Mouse (Mus musculus) CH12.LX (cell line): ENCODE data around the gene Fam217b. TPM values are rescaled to one million over a fixed set of nuclear protein-coding genes. Genes with fewer than 3 reads are reported as not detected.

ENCODE experiments used
- DNase-seq: peaks from one replicate; pipeline ENCODE4 v3.0.0-alpha.2; 2013; ENCODE audit errors: extremely low read depth
- H3K27ac ChIP-seq: 2 replicates; pipeline ENCODE4 v1.5.1; 2012; ENCODE audit warnings: low read depth, mild to moderate bottlenecking, control low read depth, moderate library complexity; ENCODE audit not compliant: insufficient read depth
- H3K27me3 ChIP-seq: replicated peaks from 2 replicates; pipeline ENCODE3; 2012; ENCODE audit warnings: inconsistent platforms
- H3K36me3 ChIP-seq, 2 experiments: replicated peaks in 1 of 2; 2 replicates each; pipeline versions ENCODE3 to v1.6.1; 2012; ENCODE audit warnings: inconsistent platforms in 1 of 2, low read length in 1 of 2, mild to moderate bottlenecking in 1 of 2, mixed read lengths in 1 of 2, moderate library complexity in 1 of 2; ENCODE audit not compliant: control insufficient read depth in 1 of 2, insufficient read depth in 1 of 2
- H3K4me1 ChIP-seq, 2 experiments: 2 replicates each; pipeline ENCODE4 v1.6.1; 2012; ENCODE audit warnings: inconsistent platforms in 1 of 2, moderate library complexity in 1 of 2; ENCODE audit not compliant: insufficient read depth in 2 of 2, control insufficient read depth in 1 of 2
- H3K4me2 ChIP-seq: 2 replicates; pipeline ENCODE4 v1.6.1; 2012; ENCODE audit warnings: low read depth, mild to moderate bottlenecking, control low read depth; ENCODE audit not compliant: poor library complexity, insufficient read depth, severe bottlenecking
- H3K4me3 ChIP-seq, 3 experiments: fragments of 150-350 bp in 1 of 3; sonication (generic) in 1 of 3; replicated peaks in 1 of 3; 2 replicates each; pipeline versions ENCODE3 to v1.5.1; 2011 to 2012; ENCODE audit warnings: low read depth in 2 of 3, low read length in 2 of 3, mild to moderate bottlenecking in 2 of 3, moderate library complexity in 2 of 3, control low read depth in 1 of 3, improper control_type of control experiment in 1 of 3, inconsistent platforms in 1 of 3, mixed read lengths in 1 of 3; ENCODE audit not compliant: poor library complexity in 1 of 3
- H3K79me2 ChIP-seq: replicated peaks from 2 replicates; pipeline ENCODE4 v1.6.1; 2012; ENCODE audit warnings: mild to moderate bottlenecking, moderate library complexity; ENCODE audit not compliant: control insufficient read depth, poor library complexity, insufficient read depth, severe bottlenecking; ENCODE audit errors: extremely low read depth
- H3K9ac ChIP-seq: 2 replicates; pipeline ENCODE4 v1.6.1; 2012; ENCODE audit warnings: low read depth, mild to moderate bottlenecking, control low read depth, moderate library complexity; ENCODE audit not compliant: insufficient read depth
- H3K9me3 ChIP-seq: replicated peaks from 2 replicates; pipeline ENCODE3; 2012; ENCODE audit warnings: low read length, inconsistent platforms, mixed read lengths
- BHLHE40 ChIP-seq: IDR thresholded peaks from 2 replicates; pipeline ENCODE4 v1.6.1; 2011; ENCODE audit warnings: mild to moderate bottlenecking, low read depth, low read length, improper control_type of control experiment
- CHD1 ChIP-seq: IDR thresholded peaks from 2 replicates; pipeline ENCODE4 v1.6.1; 2012; ENCODE audit warnings: low read depth, low read length, improper control_type of control experiment, inconsistent platforms
- CTCF ChIP-seq, 2 experiments: IDR thresholded peaks in 1 of 2; conservative IDR thresholded peaks in 1 of 2; 2 replicates each; pipeline ENCODE4 v1.5.1; 2011 to 2012; ENCODE audit warnings: low read depth in 2 of 2, low read length in 2 of 2, improper control_type of control experiment in 1 of 2, inconsistent platforms in 1 of 2, mild to moderate bottlenecking in 1 of 2, moderate library complexity in 1 of 2
- EP300 ChIP-seq: IDR thresholded peaks from 2 replicates; pipeline ENCODE4 v1.6.1; 2011; ENCODE audit warnings: low read length, improper control_type of control experiment
- ETS1 ChIP-seq: conservative IDR thresholded peaks from 2 replicates; pipeline ENCODE4 v1.6.1; 2012; ENCODE audit warnings: low read depth, mild to moderate bottlenecking, inconsistent platforms, low read length, improper control_type of control experiment, moderate library complexity
- IRF4 ChIP-seq: IDR thresholded peaks from 2 replicates; pipeline ENCODE4 v1.6.1; 2014; ENCODE audit warnings: low read depth, mild to moderate bottlenecking, inconsistent platforms, low read length, improper control_type of control experiment
- JUN ChIP-seq: IDR thresholded peaks from 2 replicates; pipeline ENCODE4 v1.6.1; 2011; ENCODE audit warnings: low read depth, mild to moderate bottlenecking, low read length, improper control_type of control experiment, moderate library complexity; ENCODE audit not compliant: insufficient read depth
- JUND ChIP-seq: conservative IDR thresholded peaks from 2 replicates; pipeline ENCODE4 v1.6.1; 2011; ENCODE audit warnings: low read depth, low read length, improper control_type of control experiment
- MAFK ChIP-seq: IDR thresholded peaks from 2 replicates; pipeline ENCODE4 v1.6.1; 2011; ENCODE audit warnings: low read length, improper control_type of control experiment; ENCODE audit not compliant: insufficient replicate concordance
- MAX ChIP-seq: IDR thresholded peaks from 2 replicates; pipeline ENCODE4 v1.6.1; 2011; ENCODE audit warnings: low read length, improper control_type of control experiment
- MAZ ChIP-seq: IDR thresholded peaks from 2 replicates; pipeline ENCODE4 v1.6.1; 2012; ENCODE audit warnings: low read depth, mild to moderate bottlenecking, inconsistent platforms, low read length, improper control_type of control experiment, moderate library complexity
- MEF2A ChIP-seq: IDR thresholded peaks from 2 replicates; pipeline ENCODE4 v1.6.1; 2014; ENCODE audit warnings: low read depth, mild to moderate bottlenecking, inconsistent platforms, low read length, improper control_type of control experiment, borderline replicate concordance
- MXI1 ChIP-seq: IDR thresholded peaks from 2 replicates; pipeline ENCODE4 v1.6.1; 2011; ENCODE audit warnings: mild to moderate bottlenecking, low read depth, low read length, improper control_type of control experiment
- NELFE ChIP-seq: IDR thresholded peaks from 2 replicates; pipeline ENCODE4 v1.6.1; 2011; ENCODE audit warnings: low read depth, low read length, improper control_type of control experiment
- NRF1 ChIP-seq: IDR thresholded peaks from 2 replicates; pipeline ENCODE4 v1.6.1; 2014; ENCODE audit warnings: low read depth, mild to moderate bottlenecking, inconsistent platforms, low read length, improper control_type of control experiment, moderate library complexity
- PAX5 ChIP-seq: IDR thresholded peaks from 2 replicates; pipeline ENCODE4 v1.6.1; 2012; ENCODE audit warnings: low read length, inconsistent platforms, mixed read lengths
- POLR2A ChIP-seq: IDR thresholded peaks from 2 replicates; pipeline ENCODE4 v1.6.1; 2011; ENCODE audit warnings: low read depth, mild to moderate bottlenecking, improper control_type of control experiment, low read length
- RAD21 ChIP-seq: IDR thresholded peaks from 2 replicates; pipeline ENCODE4 v1.6.1; 2011; ENCODE audit warnings: low read depth, mild to moderate bottlenecking, low read length, improper control_type of control experiment, moderate library complexity
- RCOR1 ChIP-seq: conservative IDR thresholded peaks from 2 replicates; pipeline ENCODE4 v1.6.1; 2012; ENCODE audit warnings: low read depth, mild to moderate bottlenecking, inconsistent platforms, low read length, improper control_type of control experiment
- SIN3A ChIP-seq: IDR thresholded peaks from 2 replicates; pipeline ENCODE4 v1.6.1; 2012; ENCODE audit warnings: low read length, improper control_type of control experiment, inconsistent platforms
- SMC3 ChIP-seq: IDR thresholded peaks from 2 replicates; pipeline ENCODE4 v1.6.1; 2011; ENCODE audit warnings: low read depth, low read length, improper control_type of control experiment
- TBP ChIP-seq: conservative IDR thresholded peaks from 2 replicates; pipeline ENCODE4 v1.6.1; 2011; ENCODE audit warnings: low read depth, low read length, improper control_type of control experiment
- UBTF ChIP-seq: IDR thresholded peaks from 2 replicates; pipeline ENCODE4 v1.6.1; 2012; ENCODE audit warnings: low read depth, mild to moderate bottlenecking, inconsistent platforms, low read length, improper control_type of control experiment, moderate library complexity
- USF1 ChIP-seq: IDR thresholded peaks from 2 replicates; pipeline ENCODE4 v1.6.1; 2014; ENCODE audit warnings: low read depth, mild to moderate bottlenecking, inconsistent platforms, low read length, improper control_type of control experiment
- ZC3H11A ChIP-seq: IDR thresholded peaks from 2 replicates; pipeline ENCODE4 v1.6.1; 2012; ENCODE audit warnings: low read depth, mild to moderate bottlenecking, inconsistent platforms, low read length, improper control_type of control experiment
- ZKSCAN1 ChIP-seq: IDR thresholded peaks from 2 replicates; pipeline ENCODE4 v1.6.1; 2012; ENCODE audit warnings: low read depth, inconsistent platforms, low read length, improper control_type of control experiment, borderline replicate concordance
- ZMIZ1 ChIP-seq: IDR thresholded peaks from 2 replicates; pipeline ENCODE4 v1.6.1; 2012; ENCODE audit warnings: low read depth, mild to moderate bottlenecking, inconsistent platforms, low read length, improper control_type of control experiment
- dilution Hi-C: fragments of 300-500 bp; cut with MboI; formaldehyde crosslinking; loops from 2 replicates; pipeline ENCODE4 v1.14.3; 2020; ENCODE audit warnings: low sequenced_read_pairs; ENCODE audit not compliant: extremely low pct_unique_long_range_greater_than_20kb, extremely low pct_ligation_motif_present
- in situ Hi-C: fragments of 300-500 bp; cut with MboI; formaldehyde crosslinking; loops from 3 replicates; pipeline ENCODE4 v1.14.3; 2019; ENCODE audit warnings: low sequenced_read_pairs, low pct_ligation_motif_present, low pct_unique_long_range_greater_than_20kb, mixed read lengths
- polyA plus RNA-seq: library from polyadenylated mRNA; unstranded; fragments of >175 nt; gene quantifications from 2 replicates; pipeline ENCODE4 v1.2.1, GENCODE M21; 2012; ENCODE audit warnings: low read depth; ENCODE audit not compliant: insufficient read length
- total RNA-seq, 2 experiments: library from RNA; depleted of rRNA; stranded (reverse); fragments of 300-350 nt in 1 of 2; fragments of >200 nt in 1 of 2; gene quantifications; 2 replicates each; pipeline ENCODE4 v1.2.3; 2012 to 2014

The Fam217b gene
- total and polyA plus RNA-seq, 3 experiments = 0.05 to 0.08 TPM; not detected in 1

- peak overlapping the region; percentile 69 for H3K4me2 ChIP-seq
- no peaks in the 10 kb centered on the region for H3K36me3 ChIP-seq
- 0 out of 2 replicates have a peak overlapping the region, but pooled peaks have one; percentile 38 for H3K9ac ChIP-seq
- H3K9me3 ChIP-seq = peaks cover 25% of the 10 kb centered on the region
- in situ Hi-C loops = no loop called here
- H3K4me1 ChIP-seq = peaks cover 0 to 3% of the 10 kb centered on the region in 2 experiments; a peak in 1 of 4 replicates
- peak; percentile 15 for DNase-seq
- H3K79me2 ChIP-seq = no peaks in the 10 kb centered on the region
- H3K4me3 ChIP-seq = peak overlapping the region in 1 of 3 experiments; percentile 30
- no peak overlapping the region for H3K27ac ChIP-seq
- no peak for TF ChIP-seq MXI1
- no peak for TF ChIP-seq SIN3A
- TF ChIP-seq NELFE = no peak
- peak; percentile 32; the same call in 1 of the 2 replicates for TF ChIP-seq ETS1
- TF ChIP-seq MAZ = 0 out of 2 replicates have a peak, but pooled peaks have one; percentile 34
- TF ChIP-seq TBP = 0 out of 2 replicates have a peak, but pooled peaks have one; percentile 25
- no peak for TF ChIP-seq UBTF
- peak; percentile 54; the same call in 1 of the 2 replicates for TF ChIP-seq MAFK
- no peak for TF ChIP-seq JUN
- peak; percentile 69 for TF ChIP-seq NRF1
- no peak for TF ChIP-seq ZC3H11A
- TF ChIP-seq USF1 = no peak
- no peak for TF ChIP-seq POLR2A
- no peak for TF ChIP-seq CTCF (conservative IDR thresholded peaks at IDR 0.05 in 1 of 2, IDR thresholded peaks at IDR 0.05 in 1 of 2; ENCODE audit: low read depth in 2 of 2, low read length in 2 of 2)
- TF ChIP-seq PAX5 = no peak
- TF ChIP-seq RAD21 = no peak
- no peak for TF ChIP-seq SMC3
- peak; percentile 74 for TF ChIP-seq IRF4
- TF ChIP-seq ZMIZ1 = no peak
- TF ChIP-seq EP300 = peak; percentile 58
- no peak for TF ChIP-seq MAX
- 0 out of 2 replicates have a peak, but pooled peaks have one; percentile 38 for TF ChIP-seq MEF2A
- TF ChIP-seq JUND = no peak
- TF ChIP-seq ZKSCAN1 = no peak
- TF ChIP-seq CHD1 = no peak
- TF ChIP-seq RCOR1 = no peak
- 0 out of 2 replicates have a peak, but pooled peaks have one; percentile 22 for TF ChIP-seq BHLHE40
- TF ChIP-seq, all 38 proteins: peak for 9
- no peaks in the 10 kb centered on the region for H3K27me3 ChIP-seq
- dilution Hi-C loops = no loop called here
Measured at GRCm38 (mm10) chr2:178416427-178416826, 2.1 kb downstream of the Fam217b start.
